Mouse (Mus musculus) 3T3-L1 (cell line): ENCODE measurements at regions not wholly inside any gene's neighbourhood (a gene's known extent, or its start where the extent isn't known, plus 50 kb on each side); places are given as distances from the start of the nearest gene placed in this dataset.
"Not testable (repeated sequence)": the region's sequence is repeated elsewhere in the genome, so short reads cannot be mapped to it uniquely, and the experiment has no call there.

Experiments
- DNase-seq: peaks from one replicate; pipeline ENCODE4 v3.0.0-alpha.2; 2015; ENCODE audit warnings: low read depth, low spot score

GRCm38 (mm10) chr9:82300046-82300445 is 436.6 kb downstream of the Mei4 start:
- DNase-seq = peak; percentile 2

- peak; percentile 3 for DNase-seq
Measured at GRCm38 (mm10) chr9:82306285-82306684, 442.8 kb downstream of the Mei4 start.

- DNase-seq = no peak
Measured at GRCm38 (mm10) chr9:82312466-82312865, 449.0 kb downstream of the Mei4 start.

DNA sequence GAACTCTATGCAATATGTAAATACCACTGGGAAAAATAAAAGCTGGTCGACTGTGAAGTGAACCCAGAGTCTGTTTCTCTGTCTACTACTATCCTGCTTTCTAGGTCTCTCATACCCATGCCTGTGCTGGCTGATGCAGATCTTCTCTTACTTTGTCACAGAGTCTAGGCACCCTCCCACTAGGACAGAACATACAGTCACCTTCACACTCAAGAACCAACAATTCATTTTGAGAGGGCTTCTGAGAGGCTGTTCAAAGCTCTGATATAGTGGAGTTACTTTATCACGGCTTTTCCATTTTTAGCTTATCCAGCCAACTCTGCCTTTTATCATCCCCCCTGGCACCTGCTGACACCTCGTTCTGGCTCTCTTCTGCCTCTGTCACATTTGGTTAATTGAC is 477.0 kb downstream of the Mei4 start:
- no peak for DNase-seq

DNA sequence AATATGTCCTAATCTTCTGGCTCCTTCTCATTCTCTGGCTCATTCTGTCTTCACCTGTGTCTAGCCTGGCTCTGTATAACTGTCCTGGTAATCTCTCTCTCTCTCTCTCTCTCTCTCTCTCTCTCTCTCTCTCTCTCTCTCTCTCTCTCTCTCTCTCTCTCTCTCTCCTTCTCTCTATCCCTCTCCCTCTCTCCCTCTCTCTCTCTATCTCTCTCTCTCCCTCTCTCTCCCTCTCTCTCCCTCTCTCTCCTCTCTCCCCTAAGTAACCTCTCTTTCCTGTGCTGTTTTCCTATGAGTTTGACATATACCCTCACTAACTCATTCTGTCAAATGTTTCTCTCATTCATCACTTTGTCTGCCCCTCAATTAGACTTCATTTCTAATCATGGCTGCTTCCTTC is 478.6 kb upstream of the Irak1bp1 start:
- DNase-seq = not testable (repeated sequence)

GRCm38 (mm10) chr9:82359573-82359972 is 469.8 kb upstream of the Irak1bp1 start:
- no peak for DNase-seq

DNA sequence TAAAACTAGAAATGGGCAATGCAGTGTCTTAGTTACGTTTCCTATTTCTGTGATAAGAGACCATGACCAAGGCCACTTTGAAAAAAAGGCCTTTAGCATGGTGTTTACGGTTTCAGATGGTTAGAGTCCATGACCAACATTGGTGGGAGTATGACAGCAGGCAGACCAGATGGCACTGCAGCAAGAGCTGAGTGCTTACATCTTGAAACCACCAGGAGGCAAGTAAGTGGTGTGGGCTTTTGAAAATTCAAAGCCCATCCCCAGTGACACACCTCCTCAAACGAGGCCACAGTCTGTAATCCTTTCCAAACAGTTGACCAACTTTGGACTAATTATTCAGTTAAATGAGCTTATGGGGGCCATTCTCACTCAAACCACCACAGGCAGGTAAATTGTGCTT is 427.0 kb upstream of the Irak1bp1 start:
- DNase-seq = no peak

DNA sequence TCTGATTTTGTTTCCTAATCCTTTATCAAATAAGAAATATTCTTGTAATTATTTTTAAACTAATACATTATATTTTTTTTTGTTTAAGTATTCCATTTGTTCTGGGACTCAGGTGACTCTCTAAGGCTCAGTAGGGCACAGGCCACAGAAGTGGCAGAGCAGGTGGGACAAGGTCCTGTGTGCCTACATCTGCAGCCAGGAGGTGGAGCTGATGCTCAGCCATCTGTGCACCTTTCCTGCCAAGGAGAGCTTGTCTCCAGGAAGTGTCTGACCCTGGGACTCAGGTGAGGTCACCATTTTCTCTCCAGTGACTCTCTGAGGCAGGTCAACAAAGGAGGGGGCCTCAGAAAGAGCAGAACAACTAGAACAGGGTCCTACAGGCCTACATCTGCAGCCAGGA is 425.3 kb upstream of the Irak1bp1 start:
- DNase-seq = no peak

GRCm38 (mm10) chr9:82407177-82407576 is 422.2 kb upstream of the Irak1bp1 start:
- DNase-seq = no peak

DNA sequence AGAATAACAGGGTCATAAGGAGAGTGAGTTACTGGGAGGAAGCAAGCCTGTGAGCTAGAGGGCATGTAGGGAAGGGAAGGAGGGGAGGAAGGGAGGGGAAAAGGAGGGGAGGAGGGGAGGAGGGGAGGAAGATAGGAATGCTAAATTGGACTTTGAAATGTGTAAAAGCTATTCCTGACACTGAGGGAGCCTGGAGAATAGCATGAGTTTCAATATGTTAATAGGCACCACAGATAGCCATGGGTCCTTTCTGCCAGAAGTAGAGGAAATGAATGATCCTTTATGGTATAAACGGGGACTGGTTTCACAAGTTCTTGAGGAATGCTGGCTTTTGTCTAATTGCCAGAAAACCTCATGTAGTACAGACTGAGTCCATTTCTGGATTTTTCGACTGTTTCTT is 420.4 kb upstream of the Irak1bp1 start:
- no peak for DNase-seq
